Mouse (Mus musculus): ENCODE data around the gene Gm20388.

Gm20388 gene

DNA sequence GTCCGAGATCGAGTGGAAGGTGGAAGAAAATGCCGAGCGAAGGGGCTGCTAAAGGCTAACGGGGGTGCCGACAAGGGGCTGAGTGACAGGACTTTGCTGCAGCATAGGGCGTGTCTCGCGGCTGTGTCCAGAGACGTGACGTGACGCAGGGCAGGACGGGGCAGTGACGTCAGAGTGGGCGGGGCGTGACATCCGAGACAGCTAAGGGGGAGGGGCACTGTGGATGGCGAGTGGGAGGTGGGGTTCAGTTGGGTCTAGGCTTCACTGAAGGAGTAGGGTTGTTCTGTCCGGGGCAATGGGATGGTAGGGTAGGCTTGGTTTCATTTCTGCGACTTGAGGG, 3463.6 kb downstream of the Gm20388 start:
- DNase-seq (ENCODE audit: low spot score in 2 of 2): peak; percentile 93 to 98

DNA sequence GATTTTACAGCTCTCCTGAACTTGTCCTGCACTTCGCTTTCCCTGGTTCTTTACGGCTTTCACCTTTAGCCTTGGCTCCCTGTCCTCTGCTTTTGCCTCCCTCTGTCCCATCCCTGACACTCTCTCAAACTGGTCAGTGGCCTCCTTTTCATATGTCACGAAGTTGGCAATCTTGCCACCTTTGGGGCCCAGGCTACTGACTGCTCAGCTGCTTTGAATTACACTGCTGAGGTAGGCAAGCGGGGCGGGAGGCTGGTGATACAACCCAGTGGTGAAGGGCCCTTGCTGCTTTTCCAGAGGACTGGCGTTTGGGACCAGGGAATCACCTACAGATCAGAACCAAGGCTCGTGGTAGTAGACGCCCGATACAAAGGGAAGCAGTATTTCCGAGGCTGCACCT, 3465.1 kb downstream of the Gm20388 start:
- DNase-seq (ENCODE audit: low spot score in 2 of 2): no peak

DNA sequence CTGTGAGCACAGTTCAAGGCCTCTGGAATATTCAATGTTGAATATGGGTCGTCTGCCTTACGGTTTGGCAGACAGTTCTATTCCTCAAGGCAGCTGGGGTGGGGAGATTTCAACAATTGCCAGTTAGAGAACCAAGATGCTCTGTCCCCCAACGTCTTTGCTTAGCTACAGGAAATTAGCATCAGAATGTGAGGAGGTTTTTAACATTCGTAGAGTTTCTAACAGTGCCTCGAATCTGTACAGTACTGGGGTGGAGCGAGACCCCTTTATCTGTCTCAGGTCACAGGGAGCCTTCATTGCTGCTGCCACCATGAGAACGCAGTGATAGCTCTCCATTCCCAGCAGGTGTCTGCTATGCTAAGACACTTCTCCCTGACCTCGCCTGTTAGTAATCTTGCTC, 3465.5 kb downstream of the Gm20388 start:
- no peak for DNase-seq (ENCODE audit: low spot score in 2 of 2)

DNA sequence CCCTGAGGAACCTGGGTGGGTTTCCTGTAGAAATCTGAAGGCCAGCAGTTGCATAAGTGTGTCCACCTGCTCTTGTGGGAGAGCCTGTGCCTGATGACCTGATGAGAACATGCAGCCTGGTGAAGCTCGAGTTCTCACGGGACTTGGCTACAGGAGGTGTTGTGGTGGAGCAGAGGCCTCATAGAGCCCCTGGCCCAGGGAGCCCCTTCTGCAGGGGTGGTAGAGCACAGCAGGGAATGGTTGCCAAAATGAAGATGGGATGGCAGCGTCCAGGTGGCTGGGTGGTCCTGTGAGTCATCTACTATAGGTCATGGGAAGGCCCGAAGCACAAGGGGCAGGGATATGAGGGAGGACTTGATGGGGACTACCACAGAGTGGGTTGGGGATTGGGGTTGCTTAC, 3471.1 kb downstream of the Gm20388 start:
- no peak for DNase-seq (ENCODE audit: low spot score in 2 of 2)

DNA sequence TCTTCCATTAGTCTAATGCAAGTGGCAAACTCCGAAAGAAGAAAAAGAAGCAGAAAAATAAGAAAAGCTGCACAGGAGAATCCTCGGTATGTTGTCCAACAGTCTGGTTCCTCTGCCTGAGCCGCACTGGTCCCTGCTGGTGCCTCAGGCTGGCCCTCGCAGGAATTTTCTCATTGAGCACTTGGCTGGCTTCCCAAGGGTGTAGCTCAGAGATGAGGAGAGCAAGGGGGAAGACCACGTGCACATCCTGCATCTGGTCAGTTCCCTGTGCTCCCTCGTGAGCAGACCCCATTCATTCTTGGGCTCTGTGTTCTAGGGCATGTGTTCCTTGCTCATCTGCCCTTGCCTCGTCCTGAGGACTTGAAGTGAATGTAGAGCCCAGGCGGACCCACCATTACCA, 3471.9 kb downstream of the Gm20388 start:
- DNase-seq (ENCODE audit: low spot score in 2 of 2): no peak

DNA sequence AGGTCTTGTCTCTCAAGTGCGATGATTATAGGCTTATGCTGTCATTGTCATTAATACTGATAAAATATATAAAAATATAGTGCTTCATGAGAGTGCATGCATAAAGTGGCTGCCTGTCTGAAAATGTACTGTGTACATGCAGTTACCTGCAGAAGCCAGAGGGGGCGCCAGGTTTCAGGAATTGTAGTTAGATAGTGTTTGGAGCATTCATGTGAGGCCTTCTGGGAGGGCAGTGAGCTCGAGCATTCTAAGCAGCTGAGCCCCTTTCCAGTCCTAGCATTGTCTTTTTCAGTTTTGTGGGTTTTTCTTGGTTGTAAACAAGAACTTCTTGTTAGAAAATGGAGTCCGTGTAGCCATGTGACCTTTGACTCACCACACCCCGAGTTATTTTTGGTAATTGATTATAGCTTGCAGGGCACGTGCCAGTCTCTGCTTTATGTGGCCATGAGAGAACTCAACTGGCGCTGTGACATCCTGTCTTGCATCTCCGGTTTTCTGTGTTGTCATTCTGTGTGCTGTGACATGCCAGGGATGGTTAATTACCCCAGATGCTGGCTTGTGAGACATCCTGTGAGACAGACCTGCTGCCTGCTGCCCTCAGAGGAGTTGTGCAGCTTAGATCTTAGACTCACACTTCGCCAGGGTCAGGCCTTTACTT, 3474.4 kb downstream of the Gm20388 start:
- peak in 1 of 2 experiments; percentile 79 for DNase-seq (ENCODE audit: low spot score in 2 of 2)

DNA sequence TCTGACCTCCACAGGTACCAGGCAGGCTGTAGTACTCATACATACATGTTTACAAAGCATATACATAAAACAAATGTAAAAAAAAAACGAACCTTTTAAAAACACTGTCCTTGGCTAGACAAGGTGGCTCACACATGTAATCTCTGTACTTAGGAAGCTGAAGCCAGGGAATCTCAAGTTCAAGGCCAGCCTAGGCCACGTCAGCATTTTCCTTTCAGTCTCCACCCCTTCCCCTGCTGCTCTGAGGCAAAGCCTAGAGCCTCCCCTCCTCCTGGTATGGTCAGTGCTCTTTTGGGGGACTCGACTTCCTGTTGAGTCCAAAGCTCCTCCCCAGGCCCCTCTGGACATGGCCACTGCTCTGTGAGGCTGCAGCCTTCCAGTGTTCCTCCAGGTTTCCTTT, 3476.4 kb downstream of the Gm20388 start:
- no peak for DNase-seq (ENCODE audit: low spot score in 2 of 2)

DNA sequence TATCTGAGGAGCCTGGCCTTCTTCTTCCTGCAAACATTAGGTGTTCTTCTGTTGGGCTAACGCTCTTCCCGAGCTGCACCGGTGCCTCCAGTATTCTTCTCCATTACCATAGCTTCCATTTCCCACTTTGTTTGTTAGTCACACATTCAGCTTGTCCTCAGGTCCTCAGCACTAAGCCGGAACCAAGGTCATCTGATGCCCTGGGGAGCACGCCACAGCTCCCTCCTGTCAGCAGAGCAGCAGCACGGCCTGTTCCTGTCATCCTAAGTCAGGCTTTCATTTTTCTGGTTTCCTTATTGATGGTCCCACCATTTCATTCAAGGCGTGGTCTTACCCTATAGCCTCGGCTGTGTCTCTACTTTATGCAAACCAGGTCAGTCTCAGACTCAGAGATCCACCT, 3477.2 kb downstream of the Gm20388 start:
- no peak for DNase-seq (ENCODE audit: low spot score in 2 of 2)

DNA sequence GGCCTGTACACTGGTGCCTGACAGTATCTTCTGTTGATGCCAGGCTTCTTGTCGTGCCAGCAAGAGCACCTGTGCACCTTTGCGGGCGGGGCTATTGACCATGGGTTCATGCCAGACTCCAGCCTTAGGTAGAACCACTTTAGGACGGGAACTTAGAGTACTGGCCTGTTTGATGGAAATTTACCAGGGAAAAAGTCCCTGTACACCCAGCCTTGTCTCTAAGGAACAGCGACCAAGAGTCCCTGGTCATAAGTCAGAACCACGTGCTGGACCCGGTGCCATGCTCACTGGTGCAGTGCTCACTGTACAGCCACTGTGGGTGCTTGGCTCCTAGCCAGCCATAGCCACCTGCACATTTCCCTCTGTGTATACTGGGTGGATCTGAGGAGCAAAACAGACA, 3478.4 kb downstream of the Gm20388 start:
- no peak for DNase-seq (ENCODE audit: low spot score in 2 of 2)

DNA sequence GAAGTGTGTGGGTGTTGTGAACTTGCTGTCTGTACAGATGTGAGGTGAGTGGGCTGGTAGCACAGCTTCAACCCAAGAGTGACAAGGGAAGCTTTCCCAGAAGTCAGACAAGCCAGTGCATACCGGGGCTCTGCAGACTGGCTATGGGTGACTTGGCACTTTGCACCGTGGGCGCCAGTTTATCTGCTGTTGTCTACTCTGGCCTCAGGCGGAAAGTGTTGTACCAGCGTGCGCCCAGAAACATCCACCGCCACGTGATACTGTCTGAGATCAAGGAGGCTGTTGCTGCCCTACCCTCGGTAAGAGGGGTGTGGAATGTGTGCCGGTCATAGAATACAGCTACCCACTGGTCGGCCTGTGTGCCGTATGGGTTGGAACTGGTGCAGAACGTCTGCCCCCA, 3487.7 kb downstream of the Gm20388 start:
- no peak for DNase-seq (ENCODE audit: low spot score in 2 of 2)

DNA sequence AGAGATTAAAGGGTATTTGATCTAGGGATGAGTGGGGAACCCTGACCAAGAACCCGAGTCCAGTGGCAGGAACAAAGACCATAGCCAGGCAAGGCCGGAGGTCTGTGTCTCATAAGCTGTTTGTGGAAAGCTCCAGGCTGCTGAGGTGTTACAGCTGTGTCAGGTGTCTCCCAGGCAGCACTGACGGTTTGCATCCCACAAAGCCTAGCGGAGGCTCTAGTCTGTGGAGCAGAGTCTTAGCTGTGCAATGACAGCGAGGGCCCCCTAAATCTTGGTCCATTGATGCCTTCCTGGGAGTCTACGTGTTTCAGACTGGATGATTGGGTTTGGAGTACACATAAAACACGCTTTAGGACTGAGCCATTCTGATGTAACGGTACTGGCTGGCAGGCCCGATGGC, 3491.3 kb downstream of the Gm20388 start:
- DNase-seq (ENCODE audit: low spot score in 2 of 2): no peak

DNA sequence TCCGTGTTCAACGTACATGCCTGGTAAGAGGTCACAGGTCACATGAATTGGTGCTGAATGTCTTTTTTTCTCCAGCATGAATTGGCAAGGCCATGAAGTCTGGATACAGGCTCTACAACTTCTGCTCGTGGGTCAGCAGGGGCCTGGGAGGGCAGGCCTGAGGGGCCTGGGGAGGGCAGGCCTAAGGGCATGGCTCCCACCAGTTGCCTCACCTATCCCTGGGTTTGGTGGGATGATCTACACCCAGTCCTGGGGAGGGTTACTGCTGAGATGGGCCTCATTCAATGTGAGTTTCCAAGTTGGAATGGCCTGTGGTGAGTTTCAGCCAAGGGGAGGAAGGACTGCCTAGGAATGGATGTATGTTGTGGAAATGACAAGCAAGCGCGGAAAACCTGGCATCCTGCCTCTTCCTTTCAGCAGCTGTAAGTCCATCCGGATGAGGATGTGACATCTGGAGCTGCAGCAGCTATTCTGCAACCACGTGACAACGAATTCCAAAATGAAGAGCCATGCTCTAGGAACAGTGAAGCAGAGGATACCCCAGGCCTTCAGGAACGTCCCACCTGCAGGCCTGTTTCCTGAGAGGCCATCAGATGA, 3492.2 kb downstream of the Gm20388 start:
- DNase-seq (ENCODE audit: low spot score in 2 of 2): no peak

DNA sequence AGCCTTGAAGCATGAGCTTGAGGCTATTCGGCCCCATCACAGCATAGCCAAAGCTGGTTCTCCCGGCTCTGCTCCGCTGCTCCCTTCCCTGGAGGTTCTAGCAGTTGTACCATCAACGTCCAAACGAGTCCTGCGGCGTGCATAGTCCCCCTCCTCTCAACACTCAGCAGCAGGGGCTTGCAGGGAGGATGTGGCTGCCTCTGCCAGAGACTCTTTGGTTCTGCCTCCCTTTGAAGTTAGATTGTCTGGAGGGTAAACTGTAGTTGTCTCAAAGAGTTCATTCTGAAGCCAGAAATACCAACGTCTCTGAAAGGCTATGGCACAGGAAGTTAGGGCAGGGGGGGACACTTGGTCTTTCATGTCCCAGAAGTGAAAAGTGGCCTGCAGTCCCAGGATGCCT, 3493.9 kb downstream of the Gm20388 start:
- peak in 1 of 2 experiments; percentile 62 for DNase-seq (ENCODE audit: low spot score in 2 of 2)

DNA sequence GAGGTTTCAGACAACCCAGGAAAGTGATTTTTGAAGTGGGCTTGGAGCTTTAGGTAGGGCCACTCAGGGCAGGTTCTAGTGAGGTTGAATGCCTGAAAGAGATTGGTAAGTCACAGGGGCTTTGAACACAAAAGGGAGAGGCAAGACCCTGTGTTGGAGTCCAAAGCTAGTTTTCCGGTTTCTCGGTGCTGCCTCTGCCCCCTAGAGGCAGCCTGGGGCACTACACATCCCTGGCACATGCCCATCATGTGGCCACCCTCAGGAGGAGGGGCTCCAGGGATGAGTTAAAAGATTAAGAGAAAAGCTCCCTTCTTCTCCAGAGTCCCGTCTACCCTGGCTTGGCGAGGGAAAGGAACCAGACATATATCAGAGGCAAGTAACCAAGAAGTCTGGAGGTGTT, 3496.1 kb downstream of the Gm20388 start, which contains the start of gene Mc1r:
Gene Mc1r (plus strand): TSS at position 322 of the 400 bp plus-strand sequence.
- DNase-seq (ENCODE audit: low spot score in 2 of 2): peak; percentile 68 to 87

DNA sequence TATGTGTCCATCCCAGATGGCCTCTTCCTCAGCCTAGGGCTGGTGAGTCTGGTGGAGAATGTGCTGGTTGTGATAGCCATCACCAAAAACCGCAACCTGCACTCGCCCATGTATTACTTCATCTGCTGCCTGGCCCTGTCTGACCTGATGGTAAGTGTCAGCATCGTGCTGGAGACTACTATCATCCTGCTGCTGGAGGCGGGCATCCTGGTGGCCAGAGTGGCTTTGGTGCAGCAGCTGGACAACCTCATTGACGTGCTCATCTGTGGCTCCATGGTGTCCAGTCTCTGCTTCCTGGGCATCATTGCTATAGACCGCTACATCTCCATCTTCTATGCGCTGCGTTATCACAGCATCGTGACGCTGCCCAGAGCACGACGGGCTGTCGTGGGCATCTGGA, 3497.0 kb downstream of the Gm20388 start:
- DNase-seq (ENCODE audit: low spot score in 2 of 2): no peak

DNA sequence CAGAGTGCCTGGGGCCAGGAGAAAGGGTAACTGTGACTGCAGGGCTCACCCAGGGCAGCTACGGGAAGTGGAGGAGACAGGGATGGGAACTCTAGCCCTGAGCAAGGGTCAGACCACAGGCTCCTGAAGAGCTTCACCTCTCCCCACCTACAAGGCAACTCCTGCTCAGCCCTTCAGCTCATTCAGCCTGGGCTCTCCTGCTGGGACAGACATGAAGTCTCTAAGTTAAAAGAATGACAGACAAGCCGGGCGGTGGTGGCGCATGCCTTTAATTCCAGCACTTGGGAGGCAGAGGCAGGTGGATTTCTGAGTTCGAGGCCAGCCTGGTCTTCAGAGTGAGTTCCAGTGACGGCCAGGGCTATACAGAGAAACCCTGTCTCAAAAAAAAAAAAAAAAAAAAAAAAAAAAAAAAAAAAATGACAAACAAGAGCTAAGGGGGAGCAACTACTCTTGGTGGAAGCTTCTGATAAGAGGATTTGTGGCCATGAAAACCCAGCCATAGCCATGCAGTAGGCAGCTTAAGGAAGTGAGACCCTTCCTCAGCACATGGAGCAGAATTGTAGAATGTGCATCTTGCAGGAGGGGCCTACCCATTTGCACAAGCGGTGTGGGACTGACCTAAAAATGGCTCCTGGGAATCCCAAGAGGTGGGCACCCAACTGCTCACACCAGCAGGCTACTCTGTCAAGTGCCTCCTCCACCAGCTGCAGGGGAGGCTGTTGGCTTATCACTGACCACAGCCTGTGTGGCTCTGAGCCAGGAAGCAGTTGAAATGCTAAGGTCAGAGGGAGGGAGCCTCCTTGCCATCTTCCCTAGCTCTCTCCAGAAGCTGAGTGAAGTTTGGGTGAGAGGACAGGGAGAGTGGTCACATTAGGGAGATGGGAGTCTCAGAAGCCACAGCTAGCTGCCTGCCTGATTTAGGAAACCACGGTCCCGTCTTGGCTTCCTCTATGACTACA, 3498.2 kb downstream of the Gm20388 start:
- DNase-seq (ENCODE audit: low spot score in 2 of 2): peak; percentile 70 to 78

DNA sequence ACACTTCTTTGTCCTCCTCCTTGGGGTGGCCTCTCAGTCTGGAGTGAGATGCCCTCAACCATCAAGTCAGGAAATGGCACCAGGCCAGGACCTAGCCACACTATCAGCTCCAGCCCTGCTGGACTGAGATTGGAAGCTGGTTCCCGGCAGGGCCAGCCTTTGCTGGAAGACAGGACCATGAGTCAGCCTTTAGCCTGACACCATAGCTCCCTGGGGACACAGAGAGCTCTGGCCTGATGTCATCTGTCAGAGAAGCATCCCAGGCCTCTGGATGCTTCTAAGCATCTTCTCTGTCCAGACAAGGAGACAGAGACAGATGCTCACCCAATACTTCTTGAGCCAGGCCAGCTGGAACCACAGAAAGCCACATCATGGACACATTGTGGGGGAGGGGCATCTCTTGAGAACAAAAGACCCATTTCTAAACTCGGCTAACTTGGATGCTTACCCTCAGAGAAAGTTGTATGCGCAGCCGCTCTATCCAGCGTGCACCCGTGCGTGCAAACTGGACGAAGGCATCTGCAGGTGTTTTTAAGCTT, 3499.5 kb downstream of the Gm20388 start:
- DNase-seq (ENCODE audit: low spot score in 2 of 2): peak; percentile 57 to 75

DNA sequence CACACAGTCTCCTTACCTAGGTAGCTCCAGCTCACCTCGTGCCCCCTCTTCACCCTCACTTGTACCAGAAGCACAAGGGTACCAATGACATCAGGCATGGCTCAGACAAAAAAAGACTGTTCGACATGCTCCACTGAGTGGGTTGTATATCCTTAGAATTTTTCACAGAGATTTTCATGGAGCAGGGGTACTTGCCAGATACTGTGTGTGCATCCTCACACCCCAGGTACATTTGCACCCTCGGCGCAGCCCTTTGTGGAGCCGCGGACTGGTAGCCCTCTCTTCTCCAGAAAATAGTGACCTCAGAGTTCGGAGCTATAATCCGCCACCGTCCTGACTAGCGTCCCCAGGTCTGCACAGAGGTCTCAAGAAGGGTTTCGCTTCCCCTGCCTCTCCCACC, 3500.1 kb downstream of the Gm20388 start:
- DNase-seq (ENCODE audit: low spot score in 2 of 2): peak in 1 of 2 experiments; percentile 62

DNA sequence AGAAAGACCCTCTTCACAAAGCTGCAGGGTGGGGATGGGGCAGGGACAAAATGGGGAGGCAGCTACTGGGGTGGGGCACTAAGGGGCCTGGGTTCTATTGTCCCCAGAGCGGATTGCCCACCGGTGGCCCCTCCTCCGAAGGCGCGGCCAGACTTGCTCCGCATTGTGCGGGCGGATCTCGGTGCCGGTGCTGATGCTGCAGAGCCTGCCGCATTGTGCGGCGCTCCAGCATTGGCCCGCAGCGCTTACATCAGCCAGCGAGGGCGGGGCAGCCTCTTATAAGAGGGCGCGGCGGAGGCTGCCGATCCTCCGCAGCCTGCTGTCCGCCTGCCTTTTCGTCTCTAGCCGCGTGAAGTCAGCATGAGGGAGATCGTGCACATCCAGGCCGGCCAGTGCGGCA, 3500.6 kb downstream of the Gm20388 start, which contains the start of gene Tubb3:
Gene Tubb3 (plus strand): TSS at position 179 of the 400 bp plus-strand sequence.
- peak; percentile 49 to 78 for DNase-seq (ENCODE audit: low spot score in 2 of 2)

DNA sequence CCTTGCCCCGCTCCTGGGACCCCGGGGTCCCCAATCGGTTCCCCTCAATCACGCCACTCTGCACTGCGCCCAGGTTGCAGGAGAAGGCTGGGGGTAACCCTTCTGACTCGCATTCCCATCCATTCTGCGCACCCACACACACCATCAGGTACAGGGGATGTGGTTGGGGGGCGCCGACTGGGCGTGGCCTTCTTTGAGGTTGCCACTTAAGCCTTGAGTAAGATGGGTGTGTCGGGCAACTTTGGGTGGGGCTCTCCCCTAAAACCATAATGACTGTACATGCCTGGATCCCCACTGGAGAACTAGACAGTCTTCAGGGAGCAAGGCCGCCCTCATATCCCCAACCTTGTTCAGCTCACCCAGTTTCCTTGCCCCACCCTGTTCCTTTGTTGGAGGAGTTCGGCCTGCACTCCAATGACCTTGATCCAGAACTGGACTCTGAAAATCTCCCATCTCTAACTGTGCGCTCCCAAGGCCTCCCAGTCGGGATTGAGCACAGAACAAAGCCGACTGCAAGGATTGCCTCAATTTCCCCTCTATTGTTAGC, 3501.2 kb downstream of the Gm20388 start:
- DNase-seq (ENCODE audit: low spot score in 2 of 2): no peak

DNA sequence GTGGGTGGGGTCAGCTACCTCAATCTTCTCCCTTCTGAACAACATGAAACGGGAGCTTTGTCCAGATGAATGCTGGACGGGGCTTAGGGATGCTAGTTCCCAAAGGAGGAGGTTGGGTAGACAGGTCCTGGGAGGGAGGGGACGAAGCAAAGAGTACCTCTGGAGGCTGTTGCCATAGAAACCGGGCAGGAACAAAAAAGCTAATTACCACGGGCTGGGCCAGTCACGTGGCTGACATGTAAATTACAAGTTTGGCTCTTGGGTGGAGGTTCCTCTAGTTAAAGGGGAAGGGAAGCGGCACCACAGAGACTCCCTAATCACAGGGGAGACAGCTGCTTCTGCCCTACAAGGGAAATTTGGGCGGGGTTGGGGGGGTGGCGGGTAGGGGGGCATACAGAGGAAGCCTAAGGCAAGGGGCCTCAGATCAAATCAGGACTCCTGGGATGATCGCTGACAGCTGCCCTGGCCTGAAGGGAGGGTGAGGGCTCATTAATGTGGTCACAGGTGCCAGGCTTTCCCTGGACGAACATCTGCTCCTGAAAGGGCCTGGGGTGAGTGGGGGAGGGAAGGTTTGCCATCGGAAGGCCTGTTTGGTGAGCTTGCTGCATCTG, 3502.0 kb downstream of the Gm20388 start:
- peak in 1 of 2 experiments; percentile 64 for DNase-seq (ENCODE audit: low spot score in 2 of 2)

DNA sequence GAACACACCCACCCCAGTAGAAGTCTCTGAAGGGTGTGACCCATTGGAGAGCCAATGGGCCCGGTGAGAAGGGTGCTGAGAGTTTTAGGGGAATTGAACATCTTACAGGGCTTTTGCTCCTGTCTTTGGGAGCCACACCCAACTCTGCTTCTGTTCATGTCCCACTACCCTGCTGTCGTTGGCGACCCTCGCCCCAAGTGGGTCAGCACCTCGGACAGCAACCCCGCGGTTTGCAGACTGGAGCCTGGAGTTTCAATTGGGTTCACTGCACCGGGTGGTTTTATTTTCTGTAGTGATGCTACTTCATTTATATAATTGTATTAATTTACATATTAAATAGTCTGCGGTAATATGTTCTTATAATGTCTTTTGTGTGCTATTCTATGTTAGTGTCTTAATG, 3503.6 kb downstream of the Gm20388 start:
- DNase-seq (ENCODE audit: low spot score in 2 of 2): no peak
